Mouse (Mus musculus) liver, embryonic 14.5 days (tissue): ENCODE results near the gene Bicral. TPM values are rescaled to one million over a fixed set of nuclear protein-coding genes. Genes with fewer than 3 reads are reported as not detected.

Source experiments
- ATAC-seq: fragments of 200-750 bp; cut with Nextera tagmentation; 2 replicates; pipeline ENCODE4 v1.8.0; 2017; ENCODE audit warnings: moderate number of reproducible peaks, mild to moderate bottlenecking, moderate library complexity; ENCODE audit not compliant: insufficient read depth
- DNase-seq, 3 experiments: peaks; one replicate each; pipeline ENCODE4 v3.0.0-alpha.2; 2012 to 2013; ENCODE audit warnings: low read depth in 3 of 3, low spot score in 3 of 3
- H3K27ac ChIP-seq: fragments of 300-500 bp; sonication (generic); 2 replicates; pipeline ENCODE4 v1.5.1; 2014; ENCODE audit warnings: moderate library complexity, mild to moderate bottlenecking, control low read depth, inconsistent platforms
- H3K27me3 ChIP-seq: fragments of 300-500 bp; sonication (generic); 2 replicates; pipeline ENCODE4 v1.6.1; 2014; ENCODE audit warnings: mild to moderate bottlenecking, low read length, moderate library complexity; ENCODE audit not compliant: control insufficient read depth, insufficient read depth
- H3K36me3 ChIP-seq: fragments of 300-500 bp; sonication (generic); replicated peaks from 2 replicates; pipeline ENCODE4 v1.6.1; 2014; ENCODE audit warnings: low read depth; ENCODE audit not compliant: control insufficient read depth, insufficient read depth
- H3K4me1 ChIP-seq, 2 experiments: fragments of 200-500 bp in 1 of 2; fragments of 300-500 bp in 1 of 2; sonication (generic) in 1 of 2; replicated peaks; 2 replicates each; pipeline ENCODE4 v1.6.1; 2012 to 2014; ENCODE audit warnings: antibody characterized with exemption in 1 of 2, inconsistent platforms in 1 of 2, low read length in 1 of 2; ENCODE audit not compliant: control insufficient read depth in 2 of 2, insufficient read depth in 2 of 2
- H3K4me2 ChIP-seq: fragments of 300-500 bp; sonication (generic); 2 replicates; pipeline ENCODE4 v1.6.1; 2014; ENCODE audit warnings: low read depth, mild to moderate bottlenecking, control low read depth, moderate library complexity
- H3K4me3 ChIP-seq, 2 experiments: fragments of 200-500 bp in 1 of 2; fragments of 300-500 bp in 1 of 2; sonication (generic) in 1 of 2; 2 replicates each; pipeline ENCODE4 v1.5.1; 2012 to 2014; ENCODE audit warnings: low read depth in 2 of 2, low read length in 2 of 2, mild to moderate bottlenecking in 2 of 2, control low read depth in 1 of 2, inconsistent platforms in 1 of 2, moderate library complexity in 1 of 2; ENCODE audit not compliant: insufficient read depth in 1 of 2
- H3K9ac ChIP-seq: fragments of 300-500 bp; sonication (generic); replicated peaks from 2 replicates; pipeline ENCODE4 v1.6.1; 2014; ENCODE audit warnings: mild to moderate bottlenecking, control low read depth, moderate library complexity
- H3K9me3 ChIP-seq: fragments of 300-500 bp; sonication (generic); 2 replicates; pipeline ENCODE4 v1.6.1; 2016; ENCODE audit warnings: low read length, mixed read lengths; ENCODE audit not compliant: control insufficient read depth
- CTCF ChIP-seq: IDR thresholded peaks from 2 replicates; pipeline ENCODE4 v1.5.1; 2016; ENCODE audit warnings: antibody characterized with exemption, low read depth, control low read depth
- EP300 ChIP-seq: IDR thresholded peaks from 2 replicates; pipeline ENCODE4 v1.6.1; 2016; ENCODE audit warnings: antibody characterized with exemption, low read depth
- WGBS: fragments of 180-500 bp; shearing (Covaris S2); extraction: QIAGEN DNeasy Blood & Tissue Kit; methylation state at CpG from one replicate; pipeline ENCODE4 v1.1.7; 2014; ENCODE audit not compliant: insufficient replicate concordance; 5-methylcytosine and 5-hydroxymethylcytosine counted together
- polyA plus RNA-seq, 2 experiments: library from polyadenylated mRNA; depleted of rRNA in 1 of 2; stranded (reverse) in 1 of 2; unstranded in 1 of 2; fragments of >200 nt; fragmentation: Nextera tagmentation in 1 of 2; extraction: Ambion mirVana in 1 of 2; gene quantifications; 2 replicates each; pipeline versions ENCODE4 v1.2.1 to v1.2.3; 2012 to 2014

The Bicral gene
- polyA plus RNA-seq, 2 experiments, result 3.0 to 3.4 TPM

- no peaks in the 10 kb centered on the region for H3K36me3 ChIP-seq
- peak overlapping the region; percentile 65 for H3K9ac ChIP-seq
- H3K27ac ChIP-seq, result peak overlapping the region; percentile 48
- H3K4me3 ChIP-seq, result peak overlapping the region; percentile 74 to 79
- H3K27me3 ChIP-seq, result no peaks in the 10 kb centered on the region
- no peak for TF ChIP-seq EP300
- TF ChIP-seq CTCF, result peak; percentile 85
- H3K9me3 ChIP-seq, result no peaks in the 10 kb centered on the region
- ATAC-seq, result no peak
- peak overlapping the region; percentile 94 for H3K4me2 ChIP-seq
- WGBS, result 21% methylated on average over 16 of the region's 16 CpGs
- peak in 1 of 3 experiments; percentile 58 for DNase-seq
- H3K4me1 ChIP-seq, result peaks cover 28 to 42% of the 10 kb centered on the region in 2 experiments
Measured at GRCm38 (mm10) chr17:46888511-46889212, 30.4 kb upstream of the Bicral start.

DNA sequence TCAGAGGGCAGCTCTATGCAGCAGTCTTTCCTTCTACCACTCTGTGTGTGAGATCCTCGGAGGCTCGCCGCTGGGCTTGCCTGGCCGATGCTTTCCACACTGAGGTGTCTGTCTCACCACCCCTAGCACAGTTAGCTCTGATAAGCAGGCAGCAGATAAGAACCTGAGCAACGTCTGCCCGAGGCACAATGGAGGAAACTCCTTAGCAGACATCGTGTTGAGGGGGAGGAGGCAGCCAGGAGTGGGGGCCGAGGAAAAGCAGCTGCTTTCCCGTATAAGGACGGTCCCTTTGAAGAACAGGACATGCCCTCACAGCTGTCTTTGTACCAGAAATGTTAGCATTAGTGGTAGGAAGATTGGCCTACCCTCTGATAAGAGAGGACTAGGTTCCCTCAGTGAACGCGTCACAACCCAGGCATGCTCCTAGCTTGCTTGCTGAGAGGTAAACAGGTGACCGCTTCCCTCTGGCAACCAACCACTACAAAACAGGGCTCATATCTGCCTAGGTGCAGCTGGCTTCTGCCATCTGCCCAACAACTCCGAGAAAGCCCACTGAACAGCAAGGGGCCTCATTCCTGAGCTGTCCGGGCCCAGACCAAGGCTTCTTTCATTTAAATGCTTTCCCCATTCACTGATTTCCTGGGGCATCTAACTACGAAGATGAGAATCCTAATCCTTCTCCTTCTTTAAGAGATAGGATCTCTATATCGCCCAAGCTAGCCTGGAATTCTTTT is 27.8 kb upstream of the Bicral start:
- Histone ChIP-seq H3K4me2 (peak overlapping the region; percentile 68), H3K4me3 (peak overlapping the region in 1 of 2 experiments; percentile 2; a peak in 2 of 4 replicates), H3K4me1 (peaks cover 18 to 38% of the 10 kb centered on the region in 2 experiments), H3K27me3 (no peaks in the 10 kb centered on the region), H3K36me3 (no peaks in the 10 kb centered on the region), H3K9me3 (no peaks in the 10 kb centered on the region), H3K27ac (peak overlapping the region; percentile 55), H3K9ac (peak overlapping the region; percentile 49)
- no peak for TF ChIP-seq CTCF
- TF ChIP-seq EP300, result peak; percentile 45; the same call in 1 of the 2 replicates
- peak; percentile 42 for ATAC-seq
- DNase-seq, result peak in 1 of 3 experiments; percentile 38
- 13% methylated on average over 17 of the region's 17 CpGs for WGBS

DNA sequence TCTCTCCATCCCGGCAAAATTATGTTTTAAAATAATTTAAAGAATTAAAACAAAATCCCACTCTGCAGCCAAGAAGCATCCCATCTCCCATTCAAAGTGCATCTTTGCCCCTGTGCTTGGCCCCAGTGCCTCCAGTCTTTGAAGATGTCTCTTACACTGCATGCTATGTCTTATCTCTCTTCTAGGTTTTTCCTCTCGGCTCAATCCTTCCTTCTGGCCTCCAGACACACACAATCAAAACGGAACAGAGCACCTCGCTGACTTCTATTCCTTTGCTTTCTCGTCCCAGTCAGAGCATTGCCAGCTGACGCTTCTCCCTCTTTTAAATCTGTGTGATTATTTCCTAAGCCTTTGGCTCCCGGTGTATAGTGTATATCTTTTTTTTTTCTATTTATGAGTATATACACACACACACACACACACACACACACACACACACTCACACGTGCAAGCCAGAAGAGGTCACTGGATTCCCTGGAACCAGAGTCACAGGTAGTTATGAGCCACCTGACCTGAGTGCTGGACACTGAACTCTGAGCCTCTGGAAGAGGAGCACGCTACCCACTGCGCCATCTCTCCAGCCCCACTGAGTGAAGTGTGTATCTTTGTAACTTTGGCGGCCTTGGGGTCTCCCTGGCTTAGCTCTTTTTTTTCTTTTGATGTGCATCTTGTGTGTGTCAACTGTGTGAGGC is 27.1 kb upstream of the Bicral start:
- Histone ChIP-seq H3K4me2 (peak overlapping the region; percentile 68), H3K9ac (peak overlapping the region; percentile 49), H3K9me3 (no peaks in the 10 kb centered on the region), H3K27me3 (no peaks in the 10 kb centered on the region), H3K27ac (peak overlapping the region; percentile 30), H3K36me3 (no peaks in the 10 kb centered on the region), H3K4me3 (no peak overlapping the region; a peak in 1 of 4 replicates), H3K4me1 (peaks cover 18 to 38% of the 10 kb centered on the region in 2 experiments)
- ATAC-seq (no peak), DNase-seq (no peak)
- WGBS, result 36% methylated on average over 11 of the region's 11 CpGs
- TF ChIP-seq EP300 (no peak), CTCF (no peak)

DNA sequence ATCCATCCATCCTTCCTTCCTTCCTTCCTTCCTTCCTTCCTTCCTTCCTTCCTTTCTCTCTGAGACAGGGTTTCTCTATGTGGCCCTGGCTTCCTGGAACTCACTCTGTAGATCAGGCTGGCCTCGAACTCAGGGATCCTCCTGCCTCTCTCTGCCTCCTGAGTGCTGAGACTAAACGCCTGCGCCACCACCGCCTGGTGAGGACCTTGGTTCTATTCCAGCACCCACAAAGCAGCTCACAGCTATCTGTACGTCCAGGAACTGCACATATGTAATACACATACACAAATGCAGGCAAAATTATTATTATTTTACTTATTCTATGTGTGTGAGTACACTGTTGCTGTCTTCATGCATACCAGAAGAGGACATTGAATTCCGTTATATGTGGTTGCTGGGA is 26.5 kb upstream of the Bicral start:
- Histone ChIP-seq H3K36me3 (no peaks in the 10 kb centered on the region), H3K27ac (no peak overlapping the region), H3K4me3 (no peak overlapping the region), H3K4me1 (peaks cover 22 to 42% of the 10 kb centered on the region in 2 experiments), H3K4me2 (no peak overlapping the region), H3K9me3 (no peaks in the 10 kb centered on the region), H3K9ac (no peak overlapping the region), H3K27me3 (no peaks in the 10 kb centered on the region)
- ATAC-seq, result no peak
- no peak for DNase-seq
- no peak for TF ChIP-seq EP300
- no peak for TF ChIP-seq CTCF
- WGBS, result 68% methylated on average over 6 of the region's 6 CpGs
